Mouse (Mus musculus): ENCODE results near the gene Insr.
"Not testable (repeated sequence)": the region's sequence is repeated elsewhere in the genome, so short reads cannot be mapped to it uniquely, and the experiment has no call there.

The Insr gene

GRCm38 (mm10) chr8:3194297-3194696, 85.1 kb downstream of the Insr start:
- CTCF ChIA-PET: interaction anchor here (0.5 kb wide), 1 partner anchor 8 kb away, joined by 5 read pairs; no protein-coding TSS in a partner anchor

GRCm38 (mm10) chr8:3191006-3191405, 88.4 kb downstream of the Insr start:
- CTCF ChIA-PET: no interaction called here

- CTCF ChIA-PET: no interaction called here
Measured at GRCm38 (mm10) chr8:3187456-3187855, 92.0 kb downstream of the Insr start.

- CTCF ChIA-PET: interaction anchor here (0.7 kb wide), 1 partner anchor 207 kb away, joined by 3 read pairs; no protein-coding TSS in a partner anchor
Measured at GRCm38 (mm10) chr8:3179930-3180329, 99.5 kb downstream of the Insr start.

GRCm38 (mm10) chr8:3177440-3177839, 102.0 kb downstream of the Insr start:
- CTCF ChIA-PET: no interaction called here

- CTCF ChIA-PET: no interaction called here
Measured at GRCm38 (mm10) chr8:3172246-3172645, 107.2 kb downstream of the Insr start.

- CTCF ChIA-PET: no interaction called here
Measured at GRCm38 (mm10) chr8:3146506-3146905, 132.9 kb downstream of the Insr start.

GRCm38 (mm10) chr8:3100416-3100815, 179.0 kb downstream of the Insr start:
- CTCF ChIA-PET: not testable (repeated sequence)
